In the genomic region with DNA sequence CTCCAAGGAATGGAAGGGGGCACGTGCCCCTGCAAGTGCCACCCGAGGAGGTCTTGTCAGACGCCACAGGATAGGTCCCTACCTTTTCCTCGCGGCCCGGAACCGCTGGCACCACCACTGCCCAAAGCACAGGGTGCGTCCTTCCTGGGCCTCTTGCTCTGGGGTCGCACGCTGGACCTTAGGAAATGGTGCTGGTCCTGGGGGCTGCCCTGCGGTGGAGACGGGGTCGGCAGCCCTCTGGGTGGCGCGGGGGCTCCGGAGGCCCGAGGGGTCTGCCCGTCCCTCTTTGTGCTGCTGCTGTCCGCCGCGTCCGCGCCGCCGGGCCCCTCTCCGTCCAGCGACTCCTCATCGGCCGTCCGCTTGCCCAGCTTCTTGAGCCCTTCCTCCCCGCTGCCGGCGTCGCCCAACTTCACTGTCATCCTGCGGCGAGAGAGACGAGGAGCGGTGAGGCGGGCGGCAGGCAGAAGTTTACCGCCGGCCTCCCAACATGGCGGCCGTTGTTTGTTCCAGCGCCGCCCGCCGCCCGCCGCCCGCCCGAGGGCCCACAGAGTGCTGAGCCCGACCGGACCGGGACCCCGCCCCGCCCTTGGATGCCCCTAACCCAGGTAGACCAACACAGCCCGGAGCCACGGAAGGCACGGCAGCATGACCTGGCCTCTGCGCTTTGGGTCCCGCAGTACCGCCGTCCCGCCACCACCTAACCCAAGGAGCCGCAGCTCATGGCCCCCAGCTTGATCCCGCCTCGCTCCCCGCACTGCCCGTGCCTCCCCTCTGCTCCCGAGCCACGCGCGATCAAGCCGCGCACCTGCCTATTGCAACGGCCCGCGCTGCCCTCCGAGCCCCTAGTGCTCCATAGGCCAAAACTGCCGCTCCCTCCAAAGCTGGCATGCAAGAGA, we compare ENCODE assay signal across 8 mouse cellular contexts. TPM values are rescaled to one million over a fixed set of nuclear protein-coding genes. Genes with fewer than 3 reads are reported as not detected.
DNase-seq lines count a peak whose midpoint lies in the region; ATAC-seq and TF ChIP-seq lines count a peak whose summit lies in the region.

No protein-coding gene starts in this region.

- TF ChIP-seq CTCF in intestine, postnatal 0 days (IDR thresholded peaks at IDR 0.05; ENCODE audit: low read depth) = no peak
- peak; percentile 13; the same call in 1 of the 2 replicates for TF ChIP-seq CTCF in lung, embryonic 14.5 days (IDR thresholded peaks at IDR 0.05; ENCODE audit: low read depth)

- H3K9ac ChIP-seq in intestine, postnatal 0 days (ENCODE audit: low read depth, low read length) = peak overlapping the region; percentile 91
- peak overlapping the region; percentile 86 for H3K9ac ChIP-seq in lung, embryonic 14.5 days

- WGBS in intestine, postnatal 0 days = under 1% methylated on average over 78 of the region's 81 CpGs
- WGBS in lung, embryonic 14.5 days = 1% methylated on average over 81 of the region's 81 CpGs

- H3K27me3 ChIP-seq in intestine, postnatal 0 days (replicated peaks; ENCODE audit: control insufficient read depth, insufficient read depth, low read length) = no peaks in the 10 kb centered on the region
- H3K27me3 ChIP-seq in lung, embryonic 14.5 days (ENCODE audit: insufficient read depth, low read length) = no peaks in the 10 kb centered on the region

- H3K4me1 ChIP-seq in intestine, postnatal 0 days (replicated peaks; ENCODE audit: control insufficient read depth, insufficient read depth, low read length) = 0 out of 2 replicates have a peak, but pooled peaks cover 2% of the 10 kb centered on the region
- 0 out of 2 replicates have a peak, but pooled peaks cover 4% of the 10 kb centered on the region for H3K4me1 ChIP-seq in lung, embryonic 14.5 days (ENCODE audit: insufficient read depth)

- ATAC-seq in monocyte, adult 5-6 weeks (replicated peaks; ENCODE audit: insufficient number of reproducible peaks, low FRiP score, low TSS enrichment, poor library complexity, severe bottlenecking) = no peak
- ATAC-seq in intestine, postnatal 0 days = no peak
- ATAC-seq in lung, embryonic 14.5 days (ENCODE audit: insufficient read depth) = no peak
- 0 out of 2 replicates have a peak, but pooled peaks have one; percentile 6 for ATAC-seq in neutrophil, adult 5-6 weeks (ENCODE audit: extremely low read depth, insufficient number of reproducible peaks, low FRiP score, poor library complexity, severe bottlenecking)

- peak overlapping the region; percentile 81 for H3K27ac ChIP-seq in intestine, postnatal 0 days (ENCODE audit: low read depth, low read length)
- peak overlapping the region; percentile 82 for H3K27ac ChIP-seq in lung, embryonic 14.5 days (ENCODE audit: low read depth)

- H3K9me3 ChIP-seq in intestine, postnatal 0 days (ENCODE audit: control insufficient read depth) = no peaks in the 10 kb centered on the region
- no peaks in the 10 kb centered on the region for H3K9me3 ChIP-seq in lung, embryonic 14.5 days (ENCODE audit: low read depth, low read length)

- peaks cover 24% of the 10 kb centered on the region for H3K36me3 ChIP-seq in intestine, postnatal 0 days (ENCODE audit: control insufficient read depth, insufficient read depth)
- H3K36me3 ChIP-seq in lung, embryonic 14.5 days (ENCODE audit: insufficient read depth) = peaks cover 34% of the 10 kb centered on the region

- peak; percentile 1 to 8 for DNase-seq in monocyte, adult 2 months (ENCODE audit: low read depth in 1 of 2, low spot score in 2 of 2)
- peak; percentile 9 to 12 for DNase-seq in cerebellum, postnatal 36 days
- peak; percentile 34 to 37 for DNase-seq in gastrocnemius, postnatal 4 days (ENCODE audit: low spot score in 2 of 2)
- DNase-seq in lung, embryonic 14.5 days = peak; percentile 52
- peak; percentile 46 to 55 for DNase-seq in thymus, postnatal 36 days

- peak overlapping the region; percentile 99 for H3K4me3 ChIP-seq in intestine, postnatal 0 days (ENCODE audit: low read depth, low read length)
- peak overlapping the region; percentile 98 for H3K4me3 ChIP-seq in lung, embryonic 14.5 days (ENCODE audit: low read depth, low read length)

- peak overlapping the region; percentile 98 for H3K4me2 ChIP-seq in intestine, postnatal 0 days (replicated peaks; ENCODE audit: low read depth)
- H3K4me2 ChIP-seq in lung, embryonic 14.5 days = peak overlapping the region; percentile 90

RNA-seq across cellular contexts. Expression of gene Cramp1l, which starts 1.7 kb away (rescaled TPM):
- 10.3 to 23.9 TPM (median 11.2 TPM) in 3 replicates for total RNA-seq in monocyte, adult 5-6 weeks (2017)
- total RNA-seq in gastrocnemius, postnatal 4 days (2021) = 10 to 100 TPM; 13.9 to 14.9 TPM
- 2.5 and 2.7 TPM in 2 replicates for polyA plus RNA-seq in intestine, postnatal 0 days (2015; fragmentation: Nextera tagmentation; extraction: Ambion mirVana)
- 8.7 and 9.8 TPM in 2 replicates for polyA plus RNA-seq in lung, embryonic 14.5 days (2014; fragmentation: Nextera tagmentation; extraction: Ambion mirVana)
- total RNA-seq in neutrophil, adult 5-6 weeks (2017) = 18.3 and 20.7 TPM in 2 replicates

RNA-seq across cellular contexts. Expression of gene Ift140, which starts 2.0 kb away (rescaled TPM):
- total RNA-seq in monocyte, adult 5-6 weeks (2017) = 11.7 to 13.0 TPM (median 12.6 TPM) in 3 replicates
- total RNA-seq in gastrocnemius, postnatal 4 days (2021) = 10 to 100 TPM in 1 of 2 experiments, 1 to 10 TPM in 1; 9.0 to 10.1 TPM
- 2.9 and 3.6 TPM in 2 replicates for polyA plus RNA-seq in intestine, postnatal 0 days (2015; fragmentation: Nextera tagmentation; extraction: Ambion mirVana)
- polyA plus RNA-seq in lung, embryonic 14.5 days (2014; fragmentation: Nextera tagmentation; extraction: Ambion mirVana) = 16.9 and 18.0 TPM in 2 replicates
- 40.9 and 48.3 TPM in 2 replicates for total RNA-seq in neutrophil, adult 5-6 weeks (2017)

RNA-seq across cellular contexts. Expression of gene Jpt2, which starts 53.4 kb away (rescaled TPM):
- total RNA-seq in monocyte, adult 5-6 weeks (2017) = 13.4 to 14.4 TPM (median 14.2 TPM) in 3 replicates
- 10 to 100 TPM; 41.7 to 44.3 TPM for total RNA-seq in gastrocnemius, postnatal 4 days (2021)
- polyA plus RNA-seq in intestine, postnatal 0 days (2015; fragmentation: Nextera tagmentation; extraction: Ambion mirVana) = 35.7 and 36.0 TPM in 2 replicates
- polyA plus RNA-seq in lung, embryonic 14.5 days (2014; fragmentation: Nextera tagmentation; extraction: Ambion mirVana) = 140 and 142 TPM in 2 replicates
- 20.0 and 20.6 TPM in 2 replicates for total RNA-seq in neutrophil, adult 5-6 weeks (2017)
